Mouse (Mus musculus): ENCODE data around the gene Nthl1. TPM values are rescaled to one million over a fixed set of nuclear protein-coding genes. Genes with fewer than 3 reads are reported as not detected.

Gene Nthl1
- polyA plus RNA-seq, 1 experiment from 2014 or later: 18.4 TPM

- no peak overlapping the region for H3K4me2 ChIP-seq
Observed at GRCm38 (mm10) chr17:24644875-24645721, 12.6 kb downstream of the Nthl1 start.

GRCm38 (mm10) chr17:24645916-24646315 lies 13.4 kb downstream of the Nthl1 start:
- Histone ChIP-seq H3K9me3 (ENCODE audit: control insufficient read depth, low read length) (no peaks in the 10 kb centered on the region), H3K27ac (ENCODE audit: low read depth, low read length) (no peak overlapping the region), H3K9ac (ENCODE audit: low read length) (no peak overlapping the region), H3K4me1 (ENCODE audit: control insufficient read depth, insufficient read depth, low read length) (peaks cover 9% of the 10 kb centered on the region), H3K4me2 (no peak overlapping the region), H3K27me3 (ENCODE audit: control insufficient read depth, insufficient read depth, low read length) (peaks cover 8% of the 10 kb centered on the region; the same call in 1 of the 2 replicates), H3K36me3 (ENCODE audit: control insufficient read depth, insufficient read depth, low read length) (no peaks in the 10 kb centered on the region), H3K4me3 (ENCODE audit: low read depth, low read length) (no peak overlapping the region)
- DNase-seq (ENCODE audit: low spot score, missing footprints) (no peak), ATAC-seq (ENCODE audit: low FRiP score) (no peak)
- 77% methylated on average over 3 of the region's 3 CpGs for WGBS

More at GRCm38 (mm10) chr17:24644875-24645721, 12.6 kb downstream of the Nthl1 start:
- Histone ChIP-seq H3K27me3 (ENCODE audit: control insufficient read depth, insufficient read depth, low read length) (peaks cover 2% of the 10 kb centered on the region; the same call in 1 of the 2 replicates), H3K9ac (ENCODE audit: low read length) (no peak overlapping the region), H3K36me3 (ENCODE audit: control insufficient read depth, insufficient read depth, low read length) (no peaks in the 10 kb centered on the region), H3K27ac (ENCODE audit: low read depth, low read length) (no peak overlapping the region), H3K4me3 (ENCODE audit: low read depth, low read length) (no peak overlapping the region), H3K9me3 (ENCODE audit: control insufficient read depth, low read length) (no peaks in the 10 kb centered on the region), H3K4me1 (ENCODE audit: control insufficient read depth, insufficient read depth, low read length) (peaks cover 6% of the 10 kb centered on the region)
- ATAC-seq (ENCODE audit: low FRiP score) (no peak), DNase-seq (ENCODE audit: low spot score, missing footprints) (no peak)
- WGBS: 86% methylated on average over 9 of the region's 9 CpGs

- no peak for ATAC-seq (ENCODE audit: low FRiP score)
- H3K36me3 ChIP-seq (ENCODE audit: control insufficient read depth, insufficient read depth, low read length): no peaks in the 10 kb centered on the region
- H3K9me3 ChIP-seq (ENCODE audit: control insufficient read depth, low read length): no peaks in the 10 kb centered on the region
- WGBS: 87% methylated on average over 4 of the region's 4 CpGs
- peaks cover 10% of the 10 kb centered on the region; the same call in 1 of the 2 replicates for H3K27me3 ChIP-seq (ENCODE audit: control insufficient read depth, insufficient read depth, low read length)
- H3K4me3 ChIP-seq (ENCODE audit: low read depth, low read length): no peak overlapping the region
- DNase-seq (ENCODE audit: low spot score, missing footprints): no peak
- no peak overlapping the region for H3K9ac ChIP-seq (ENCODE audit: low read length)
- H3K4me1 ChIP-seq (ENCODE audit: control insufficient read depth, insufficient read depth, low read length): peaks cover 9% of the 10 kb centered on the region
- H3K4me2 ChIP-seq: no peak overlapping the region
- no peak overlapping the region for H3K27ac ChIP-seq (ENCODE audit: low read depth, low read length)
Observed at GRCm38 (mm10) chr17:24646381-24646780, 13.9 kb downstream of the Nthl1 start.

DNA sequence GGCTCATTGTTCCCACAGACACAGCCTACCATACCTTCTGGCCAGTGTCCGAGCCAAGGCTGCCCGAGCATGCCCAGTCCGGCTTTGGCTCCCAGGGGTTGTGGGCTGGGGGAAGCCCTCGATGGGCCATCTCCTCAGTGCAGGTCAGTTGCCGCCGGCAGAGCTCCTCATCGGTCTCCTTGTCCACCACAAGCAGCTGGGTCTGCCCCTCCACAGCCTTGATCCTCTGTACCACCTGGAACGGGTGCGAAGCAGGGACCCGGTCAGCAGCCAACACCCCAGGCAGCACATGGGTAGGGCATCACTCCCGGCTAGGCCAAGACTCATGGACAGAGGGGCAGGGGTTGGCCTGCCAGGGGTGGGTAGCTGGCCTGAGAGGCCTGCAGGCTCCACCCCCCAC lies 15.0 kb downstream of the Nthl1 start:
- no peak overlapping the region for H3K4me3 ChIP-seq (ENCODE audit: low read depth, low read length)
- H3K9ac ChIP-seq (ENCODE audit: low read length): no peak overlapping the region
- peaks cover 9% of the 10 kb centered on the region for H3K4me1 ChIP-seq (ENCODE audit: control insufficient read depth, insufficient read depth, low read length)
- 84% methylated on average over 11 of the region's 11 CpGs for WGBS
- ATAC-seq (ENCODE audit: low FRiP score): no peak
- no peaks in the 10 kb centered on the region for H3K9me3 ChIP-seq (ENCODE audit: control insufficient read depth, low read length)
- H3K36me3 ChIP-seq (ENCODE audit: control insufficient read depth, insufficient read depth, low read length): no peaks in the 10 kb centered on the region
- peaks cover 10% of the 10 kb centered on the region; the same call in 1 of the 2 replicates for H3K27me3 ChIP-seq (ENCODE audit: control insufficient read depth, insufficient read depth, low read length)
- H3K27ac ChIP-seq (ENCODE audit: low read depth, low read length): no peak overlapping the region
- DNase-seq (ENCODE audit: low spot score, missing footprints): no peak
- H3K4me2 ChIP-seq: no peak overlapping the region

DNA sequence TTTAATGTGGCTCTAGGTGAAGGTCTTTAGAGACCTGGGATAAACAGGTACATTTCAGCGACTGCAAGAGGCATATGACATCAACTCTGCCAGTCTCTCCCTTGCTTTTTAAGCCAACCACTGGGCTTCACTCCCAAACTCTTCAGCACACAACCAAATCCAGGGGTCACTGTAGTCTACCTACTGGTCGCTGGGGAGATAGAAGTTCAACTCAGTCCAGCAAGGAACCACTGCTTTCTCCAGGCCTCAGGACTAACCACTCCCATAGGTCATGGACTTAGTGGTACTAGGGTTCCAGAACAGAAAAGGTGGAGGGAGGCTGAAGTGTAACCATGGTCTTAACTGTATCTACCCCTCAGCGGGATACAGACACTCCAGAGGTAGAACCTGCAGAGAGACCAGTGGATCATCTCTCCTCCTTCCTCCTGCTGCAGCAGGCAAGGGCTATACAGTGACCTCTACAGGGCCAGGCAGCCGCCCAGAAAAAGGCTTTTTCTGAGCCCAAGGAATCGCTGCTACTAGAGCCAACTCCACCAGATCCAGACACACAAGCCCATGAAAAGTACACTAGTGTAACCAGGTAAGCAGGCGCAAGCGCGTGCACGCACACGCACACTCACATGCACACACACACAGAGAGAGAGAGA lies 16.4 kb downstream of the Nthl1 start:
- DNase-seq (ENCODE audit: low spot score, missing footprints): no peak
- H3K27me3 ChIP-seq (ENCODE audit: control insufficient read depth, insufficient read depth, low read length): peaks cover 10% of the 10 kb centered on the region; the same call in 1 of the 2 replicates
- H3K9ac ChIP-seq (ENCODE audit: low read length): no peak overlapping the region
- no peak overlapping the region for H3K4me2 ChIP-seq
- no peak overlapping the region for H3K27ac ChIP-seq (ENCODE audit: low read depth, low read length)
- no peaks in the 10 kb centered on the region for H3K9me3 ChIP-seq (ENCODE audit: control insufficient read depth, low read length)
- 73% methylated on average over 10 of the region's 10 CpGs for WGBS
- no peak for ATAC-seq (ENCODE audit: low FRiP score)
- H3K4me3 ChIP-seq (ENCODE audit: low read depth, low read length): peak overlapping the region; percentile 47
- H3K36me3 ChIP-seq (ENCODE audit: control insufficient read depth, insufficient read depth, low read length): no peaks in the 10 kb centered on the region
- H3K4me1 ChIP-seq (ENCODE audit: control insufficient read depth, insufficient read depth, low read length): peaks cover 9% of the 10 kb centered on the region

DNA sequence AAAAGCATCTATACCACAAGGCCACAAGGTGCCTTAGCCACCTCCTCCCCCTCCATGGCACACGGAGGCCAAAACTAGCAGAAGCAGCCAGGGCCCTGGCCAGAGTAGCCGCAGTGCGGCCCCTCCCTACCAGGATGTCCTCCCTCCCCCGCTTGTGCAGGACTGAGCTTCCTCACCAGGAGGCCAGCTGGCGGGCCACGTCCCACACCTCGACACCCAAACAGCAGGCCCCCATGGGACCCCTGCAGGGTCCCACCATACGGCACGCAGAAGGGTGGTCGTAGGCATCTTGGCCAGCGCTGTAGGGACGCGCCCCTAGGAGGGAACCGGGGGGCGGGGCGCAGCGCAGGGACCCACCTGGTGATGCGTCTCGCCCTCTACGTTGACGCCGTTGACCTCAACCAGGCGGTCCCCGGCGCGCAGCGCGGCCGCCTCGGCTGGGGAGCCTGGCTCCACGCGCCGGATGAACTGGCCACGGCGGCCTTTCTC lies 17.1 kb downstream of the Nthl1 start:
- Histone ChIP-seq H3K9ac (ENCODE audit: low read length) (peak overlapping the region; percentile 70), H3K9me3 (ENCODE audit: control insufficient read depth, low read length) (no peaks in the 10 kb centered on the region), H3K4me1 (ENCODE audit: control insufficient read depth, insufficient read depth, low read length) (peaks cover 9% of the 10 kb centered on the region), H3K27me3 (ENCODE audit: control insufficient read depth, insufficient read depth, low read length) (peaks cover 10% of the 10 kb centered on the region; the same call in 1 of the 2 replicates), H3K4me2 (peak overlapping the region; percentile 98), H3K4me3 (ENCODE audit: low read depth, low read length) (peak overlapping the region; percentile 47), H3K36me3 (ENCODE audit: control insufficient read depth, insufficient read depth, low read length) (no peaks in the 10 kb centered on the region), H3K27ac (ENCODE audit: low read depth, low read length) (no peak overlapping the region)
- ATAC-seq (ENCODE audit: low FRiP score) (peak; percentile 60), DNase-seq (ENCODE audit: low spot score, missing footprints) (no peak)
- 2% methylated on average over 34 of the region's 35 CpGs for WGBS

GRCm38 (mm10) chr17:24650070-24650616 lies 17.7 kb downstream of the Nthl1 start, which contains the start of gene Slc9a3r2:
TSS of gene Slc9a3r2 (minus strand) at chr17:24650327.
- ATAC-seq (ENCODE audit: low FRiP score): peak; percentile 51
- peak within 1 kb of the TSS; percentile 47 for H3K4me3 ChIP-seq (ENCODE audit: low read depth, low read length)
- H3K36me3 ChIP-seq (ENCODE audit: control insufficient read depth, insufficient read depth, low read length): no peaks in the 10 kb centered on the region
- peak within 1 kb of the TSS; percentile 70 for H3K9ac ChIP-seq (ENCODE audit: low read length)
- no peak within 1 kb of the TSS for H3K27ac ChIP-seq (ENCODE audit: low read depth, low read length)
- 1% methylated on average over 38 of the region's 41 CpGs for WGBS
- peak; percentile 93 for DNase-seq (ENCODE audit: low spot score, missing footprints)
- peaks cover 9% of the 10 kb centered on the region for H3K4me1 ChIP-seq (ENCODE audit: control insufficient read depth, insufficient read depth, low read length)
- peaks cover 10% of the 10 kb centered on the region; the same call in 1 of the 2 replicates for H3K27me3 ChIP-seq (ENCODE audit: control insufficient read depth, insufficient read depth, low read length)
- H3K4me2 ChIP-seq: peak within 1 kb of the TSS; percentile 98
- no peaks in the 10 kb centered on the region for H3K9me3 ChIP-seq (ENCODE audit: control insufficient read depth, low read length)

DNA sequence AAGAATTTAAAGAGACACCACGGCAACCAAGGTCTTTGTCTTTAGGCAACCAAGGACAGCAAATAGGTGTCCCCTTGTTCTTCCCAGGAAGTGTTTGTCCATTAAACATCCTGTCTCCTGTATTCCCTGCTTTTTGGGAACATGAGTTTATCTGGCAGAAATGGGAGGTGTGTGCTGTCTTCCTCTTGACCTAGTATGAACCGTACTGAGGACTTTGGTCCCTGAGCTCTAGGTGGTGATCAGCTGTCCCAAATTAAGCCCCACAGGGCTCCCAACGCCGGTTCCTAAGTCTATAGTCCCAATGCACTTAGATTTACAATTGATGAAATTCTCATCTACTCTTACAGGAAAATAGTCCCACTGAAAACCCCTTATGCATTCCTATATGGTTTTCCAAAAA lies 18.3 kb downstream of the Nthl1 start:
- Histone ChIP-seq H3K4me3 (ENCODE audit: low read depth, low read length) (no peak overlapping the region), H3K27me3 (ENCODE audit: control insufficient read depth, insufficient read depth, low read length) (peaks cover 10% of the 10 kb centered on the region; the same call in 1 of the 2 replicates), H3K9ac (ENCODE audit: low read length) (no peak overlapping the region)

More for the DNA sequence above, 18.3 kb downstream of the Nthl1 start:
- Histone ChIP-seq H3K36me3 (ENCODE audit: control insufficient read depth, insufficient read depth, low read length) (no peaks in the 10 kb centered on the region), H3K4me1 (ENCODE audit: control insufficient read depth, insufficient read depth, low read length) (peaks cover 9% of the 10 kb centered on the region), H3K27ac (ENCODE audit: low read depth, low read length) (no peak overlapping the region), H3K9me3 (ENCODE audit: control insufficient read depth, low read length) (no peaks in the 10 kb centered on the region), H3K4me2 (no peak overlapping the region)
- ATAC-seq (ENCODE audit: low FRiP score) (no peak), DNase-seq (ENCODE audit: low spot score, missing footprints) (peak; percentile 83)
- WGBS: 73% methylated on average over 4 of the region's 4 CpGs

Measured in midbrain, embryonic 11.5 days (tissue).